Mouse (Mus musculus): ENCODE data around the gene Coq5. TPM values are rescaled to one million over a fixed set of nuclear protein-coding genes. Genes with fewer than 3 reads are reported as not detected.

Coq5 gene
- total and polyA plus RNA-seq, 3 experiments, result 40.5 to 43.3 TPM; not detected in 1

DNA sequence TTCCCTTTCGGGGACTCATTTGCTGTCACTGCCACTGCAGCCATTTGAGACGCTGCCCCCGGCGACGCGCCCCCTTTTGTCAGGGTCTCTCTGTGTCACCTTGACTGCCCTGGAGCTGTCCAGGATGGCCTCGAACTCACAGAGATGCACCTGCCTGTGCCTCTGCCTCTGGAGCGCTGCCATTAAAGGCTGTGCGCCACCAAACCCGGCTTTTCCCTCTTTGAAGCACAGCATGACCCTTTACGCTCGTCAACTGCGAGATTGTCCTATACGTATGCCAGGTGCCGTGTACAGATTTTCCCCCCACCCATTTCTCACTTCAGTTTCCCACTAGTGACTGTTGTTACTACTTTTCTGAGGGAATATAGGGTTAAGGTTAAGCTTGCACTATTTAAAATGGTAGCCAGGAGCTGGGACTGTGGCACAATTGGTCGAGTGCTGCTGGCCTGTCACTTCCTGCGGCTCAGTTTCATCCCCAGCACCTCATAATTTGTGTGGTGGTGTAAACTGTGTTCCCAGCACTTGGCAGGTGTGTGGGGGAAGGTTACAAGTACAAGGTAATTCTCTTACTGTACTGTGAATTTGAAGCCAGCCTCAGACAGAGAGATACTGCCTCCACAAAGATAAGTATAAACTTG lies 703 bp downstream of the Coq5 start:
- peak overlapping the region; percentile 88 to 100 for H3K4me3 ChIP-seq (ENCODE audit: control insufficient read depth in 1 of 2, insufficient read depth in 1 of 2, low read depth in 2 of 2, low read length in 2 of 2)
- H3K4me1 ChIP-seq (ENCODE audit: control insufficient read depth in 1 of 2, insufficient read depth in 2 of 2, low read length in 2 of 2), result peaks cover 11 to 13% of the 10 kb centered on the region in 2 experiments; a peak in 3 of 4 replicates
- TF ChIP-seq ZKSCAN1 (IDR thresholded peaks at IDR 0.05; ENCODE audit: low read depth, low read length), result no peak
- 0 out of 2 replicates have a peak, but pooled peaks have one; percentile 11 for TF ChIP-seq TCF12 (IDR thresholded peaks at IDR 0.05; ENCODE audit: low read depth, low read length)
- TF ChIP-seq POLR2AphosphoS5 (IDR thresholded peaks at IDR 0.05; ENCODE audit: borderline replicate concordance, low read depth, low read length), result no peak
- no peak for TF ChIP-seq ZC3H11A (IDR thresholded peaks at IDR 0.05; ENCODE audit: low read depth, low read length)
- no peak for TF ChIP-seq RAD21 (IDR thresholded peaks at IDR 0.05; ENCODE audit: low read depth, low read length)
- TF ChIP-seq CTCF (IDR thresholded peaks at IDR 0.05 in 2 of 3, conservative IDR thresholded peaks at IDR 0.05 in 1 of 3; ENCODE audit: control insufficient read depth in 1 of 3, insufficient read depth in 1 of 3, low read depth in 2 of 3, low read length in 3 of 3, poor library complexity in 1 of 3, severe bottlenecking in 1 of 3), result peak in 2 of 3 experiments; percentile 5 to 9; a peak in 2 of 6 replicates
- TF ChIP-seq NELFE (IDR thresholded peaks at IDR 0.05; ENCODE audit: low read depth, low read length), result no peak
- no peak for TF ChIP-seq ZMIZ1 (IDR thresholded peaks at IDR 0.05; ENCODE audit: low read depth, low read length)
- no peak for TF ChIP-seq CHD2 (IDR thresholded peaks at IDR 0.05; ENCODE audit: low read length)
- no peak for TF ChIP-seq TAL1 (IDR thresholded peaks at IDR 0.05; ENCODE audit: low read length)
- TF ChIP-seq MAZ (IDR thresholded peaks at IDR 0.05; ENCODE audit: low read depth, low read length), result no peak

DNA sequence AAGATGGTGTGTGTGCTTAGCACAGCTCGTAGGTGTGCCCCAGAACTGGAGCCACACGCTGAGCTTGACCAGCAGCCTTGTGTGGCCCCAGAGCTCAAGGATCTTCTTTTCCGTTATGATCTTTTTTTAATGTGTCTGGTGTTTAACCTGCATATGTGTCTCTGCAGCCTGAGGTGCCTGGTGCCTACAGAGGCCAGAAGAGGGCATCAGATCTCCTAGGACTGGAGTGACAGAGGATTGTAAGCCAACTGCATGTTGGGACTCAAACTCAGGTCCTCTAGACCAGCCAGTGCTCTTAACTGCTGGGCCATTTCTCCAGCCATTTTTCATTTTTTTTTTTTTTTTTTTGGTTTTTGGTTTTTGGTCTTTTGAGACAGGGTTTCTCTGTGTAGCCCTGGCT lies 5.3 kb downstream of the Coq5 start:
- Histone ChIP-seq H3K79me2 (ENCODE audit: control insufficient read depth, insufficient read depth, low read length, poor library complexity) (peaks cover 22% of the 10 kb centered on the region), H3K27ac (ENCODE audit: control insufficient read depth, low read depth, low read length) (no peak overlapping the region), H3K4me3 (ENCODE audit: control insufficient read depth in 1 of 2, insufficient read depth in 1 of 2, low read depth in 2 of 2, low read length in 2 of 2) (no peak overlapping the region), H3K27me3 (ENCODE audit: control insufficient read depth in 1 of 2, insufficient read depth in 2 of 2, low read length in 2 of 2) (no peaks in the 10 kb centered on the region), H3K9ac (ENCODE audit: control insufficient read depth, low read depth, low read length, poor library complexity, severe bottlenecking) (no peak overlapping the region), H3K9me3 (replicated peaks; ENCODE audit: insufficient read depth, low read length) (no peaks in the 10 kb centered on the region), H3K36me3 (ENCODE audit: control insufficient read depth in 1 of 2, insufficient read depth in 2 of 2, low read length in 2 of 2) (peaks cover 5 to 14% of the 10 kb centered on the region in 2 experiments), H3K4me1 (ENCODE audit: control insufficient read depth in 1 of 2, insufficient read depth in 2 of 2, low read length in 2 of 2) (0 out of 4 replicates have a peak, but pooled peaks cover 0 to 4% of the 10 kb centered on the region in 2 experiments)
- peak; percentile 52 for DNase-seq (ENCODE audit: low read depth, low spot score)
- TF ChIP-seq ZC3H11A (IDR thresholded peaks at IDR 0.05; ENCODE audit: low read depth, low read length), result peak; percentile 43; the same call in 1 of the 2 replicates
- TF ChIP-seq CTCF (IDR thresholded peaks at IDR 0.05 in 2 of 3, conservative IDR thresholded peaks at IDR 0.05 in 1 of 3; ENCODE audit: control insufficient read depth in 1 of 3, insufficient read depth in 1 of 3, low read depth in 2 of 3, low read length in 3 of 3, poor library complexity in 1 of 3, severe bottlenecking in 1 of 3), result peak; percentile 19 to 49 (median 40); a peak in 4 of 6 replicates
- peak; percentile 47 for TF ChIP-seq RAD21 (IDR thresholded peaks at IDR 0.05; ENCODE audit: low read depth, low read length)
- peak; percentile 57 for TF ChIP-seq SMC3 (IDR thresholded peaks at IDR 0.05; ENCODE audit: low read depth, low read length)
- TF ChIP-seq BHLHE40 (IDR thresholded peaks at IDR 0.05; ENCODE audit: borderline replicate concordance, low read depth, low read length), result no peak

More for the DNA sequence above, 703 bp downstream of the Coq5 start:
- DNase-seq (ENCODE audit: low read depth, low spot score), result peak; percentile 56
- Histone ChIP-seq H3K79me2 (ENCODE audit: control insufficient read depth, insufficient read depth, low read length, poor library complexity) (peaks cover 24% of the 10 kb centered on the region), H3K9ac (ENCODE audit: control insufficient read depth, low read depth, low read length, poor library complexity, severe bottlenecking) (peak overlapping the region; percentile 98), H3K27me3 (ENCODE audit: control insufficient read depth in 1 of 2, insufficient read depth in 2 of 2, low read length in 2 of 2) (no peaks in the 10 kb centered on the region), H3K9me3 (replicated peaks; ENCODE audit: insufficient read depth, low read length) (no peaks in the 10 kb centered on the region), H3K36me3 (ENCODE audit: control insufficient read depth in 1 of 2, insufficient read depth in 2 of 2, low read length in 2 of 2) (peaks cover 7 to 19% of the 10 kb centered on the region in 2 experiments; a peak in 3 of 4 replicates), H3K27ac (ENCODE audit: control insufficient read depth, low read depth, low read length) (peak overlapping the region; percentile 70)

All from MEL (cell line).